Mouse (Mus musculus) midbrain, embryonic 15.5 days (tissue): ENCODE measurements around the gene Dusp2. TPM values are rescaled to one million over a fixed set of nuclear protein-coding genes. Genes with fewer than 3 reads are reported as not detected.

ENCODE experiments used
- ATAC-seq: fragments of 200-750 bp; cut with Nextera tagmentation; replicated peaks from 2 replicates; pipeline ENCODE4 v1.8.0; 2017; ENCODE audit warnings: moderate TSS enrichment
- H3K27ac ChIP-seq: fragments of 300-500 bp; sonication (generic); 2 replicates; pipeline ENCODE4 v1.5.1; 2015; ENCODE audit warnings: mild to moderate bottlenecking, inconsistent platforms
- H3K27me3 ChIP-seq: fragments of 300-500 bp; sonication (generic); replicated peaks from 2 replicates; pipeline ENCODE4 v1.6.1; 2015; ENCODE audit warnings: inconsistent platforms
- H3K36me3 ChIP-seq: fragments of 300-500 bp; sonication (generic); replicated peaks from 2 replicates; pipeline ENCODE4 v1.6.1; 2015; ENCODE audit warnings: inconsistent platforms
- H3K4me1 ChIP-seq: fragments of 300-500 bp; sonication (generic); 2 replicates; pipeline ENCODE4 v1.6.1; 2015; ENCODE audit warnings: inconsistent platforms
- H3K4me2 ChIP-seq: fragments of 300-500 bp; sonication (generic); 2 replicates; pipeline ENCODE4 v1.6.1; 2015; ENCODE audit warnings: inconsistent platforms, mild to moderate bottlenecking, moderate library complexity
- H3K4me3 ChIP-seq: fragments of 300-500 bp; sonication (generic); 2 replicates; pipeline ENCODE4 v1.5.1; 2015; ENCODE audit warnings: mild to moderate bottlenecking, inconsistent platforms
- H3K9ac ChIP-seq: fragments of 300-500 bp; sonication (generic); 2 replicates; pipeline ENCODE4 v1.6.1; 2015; ENCODE audit warnings: mild to moderate bottlenecking, inconsistent platforms
- H3K9me3 ChIP-seq: fragments of 300-500 bp; sonication (generic); 2 replicates; pipeline ENCODE4 v1.6.1; 2016; ENCODE audit warnings: inconsistent platforms
- WGBS: fragments of 180-500 bp; shearing (Covaris S2); methylation state at CpG from one replicate; pipeline ENCODE4 v1.1.7; 2015; ENCODE audit warnings: mixed read lengths; 5-methylcytosine and 5-hydroxymethylcytosine counted together
- polyA plus RNA-seq: library from polyadenylated mRNA; unstranded; fragments of >200 nt; fragmentation: Nextera tagmentation; extraction: Ambion mirVana; gene quantifications from 2 replicates; pipeline ENCODE4 v1.2.1, GENCODE M21; 2015

Gene Dusp2
- polyA plus RNA-seq, 1 experiment from 2014 or later: 11.0 TPM

DNA sequence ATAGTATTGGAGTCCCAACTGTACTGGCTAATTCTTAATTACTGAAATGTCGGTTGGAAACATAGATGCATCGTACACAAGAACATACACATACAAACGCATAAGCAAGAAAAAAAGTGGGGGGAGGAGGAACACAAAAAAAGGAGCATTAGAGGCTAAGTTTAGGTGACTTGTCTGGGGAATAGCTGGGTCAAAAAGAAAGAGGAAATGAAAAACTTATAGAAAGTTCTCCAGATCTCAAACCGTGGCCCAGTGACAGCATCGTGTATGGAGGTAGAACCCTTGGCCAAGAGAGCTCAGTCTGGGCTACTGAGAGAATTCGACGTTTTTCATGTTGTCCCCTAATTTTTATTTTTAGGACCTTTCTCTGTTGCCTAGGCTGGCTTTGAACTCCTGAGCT, 25.3 kb upstream of the Dusp2 start:
- Histone ChIP-seq H3K9ac (no peak overlapping the region), H3K4me3 (no peak overlapping the region), H3K4me2 (no peak overlapping the region), H3K4me1 (no peaks in the 10 kb centered on the region), H3K27me3 (no peaks in the 10 kb centered on the region), H3K27ac (no peak overlapping the region), H3K9me3 (no peaks in the 10 kb centered on the region), H3K36me3 (no peaks in the 10 kb centered on the region)
- ATAC-seq: no peak
- WGBS: 90% methylated on average over 7 of the region's 7 CpGs

DNA sequence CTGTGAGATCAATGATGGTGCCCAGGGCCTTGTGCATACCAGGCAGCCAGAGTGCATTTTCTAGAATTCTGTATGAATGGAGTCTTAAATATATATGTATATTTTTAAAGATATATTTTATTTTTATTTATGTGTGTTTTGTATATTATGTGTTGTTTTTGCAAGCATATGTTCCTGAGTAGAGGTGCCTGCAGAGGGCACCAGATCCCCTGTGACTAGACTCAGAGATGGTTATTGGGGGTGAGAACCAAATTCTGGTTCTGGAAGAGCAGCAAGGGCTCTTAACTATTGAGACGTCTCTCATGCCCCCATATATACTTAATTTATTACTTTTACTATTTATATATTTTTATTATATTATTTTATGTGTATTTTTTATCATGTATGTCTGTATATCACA, 24.8 kb upstream of the Dusp2 start:
- no peak overlapping the region for H3K4me2 ChIP-seq
- no peaks in the 10 kb centered on the region for H3K9me3 ChIP-seq
- H3K9ac ChIP-seq: no peak overlapping the region
- no peak for ATAC-seq
- H3K27me3 ChIP-seq: no peaks in the 10 kb centered on the region
- H3K4me3 ChIP-seq: no peak overlapping the region
- H3K27ac ChIP-seq: no peak overlapping the region
- 88% methylated on average over 1 of the region's 1 CpGs for WGBS
- H3K36me3 ChIP-seq: no peaks in the 10 kb centered on the region
- no peaks in the 10 kb centered on the region for H3K4me1 ChIP-seq

DNA sequence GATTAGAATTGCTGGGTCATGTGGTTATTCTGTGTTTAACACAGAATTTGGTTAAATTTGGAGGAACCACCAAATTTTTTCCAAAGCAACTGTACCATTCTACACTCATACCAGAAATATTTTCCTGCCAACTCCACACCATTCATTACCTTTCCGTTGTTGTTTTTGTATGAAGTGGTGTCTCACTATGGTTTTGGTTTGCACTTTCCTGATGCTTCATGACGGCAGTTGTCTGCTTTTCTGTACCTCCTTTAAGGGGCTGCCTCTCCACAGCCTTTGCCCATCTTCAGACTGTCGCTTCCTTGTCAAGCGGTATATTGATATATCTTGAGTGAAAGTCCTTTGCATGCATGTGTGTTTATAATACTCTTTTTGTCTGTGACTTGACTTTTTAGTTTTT, 23.2 kb upstream of the Dusp2 start:
- WGBS: 96% methylated on average over 4 of the region's 4 CpGs
- H3K4me1 ChIP-seq: no peaks in the 10 kb centered on the region
- H3K4me2 ChIP-seq: no peak overlapping the region
- no peak overlapping the region for H3K4me3 ChIP-seq
- no peaks in the 10 kb centered on the region for H3K36me3 ChIP-seq
- no peaks in the 10 kb centered on the region for H3K9me3 ChIP-seq
- no peak overlapping the region for H3K9ac ChIP-seq
- no peak overlapping the region for H3K27ac ChIP-seq
- no peak for ATAC-seq
- no peaks in the 10 kb centered on the region for H3K27me3 ChIP-seq

DNA sequence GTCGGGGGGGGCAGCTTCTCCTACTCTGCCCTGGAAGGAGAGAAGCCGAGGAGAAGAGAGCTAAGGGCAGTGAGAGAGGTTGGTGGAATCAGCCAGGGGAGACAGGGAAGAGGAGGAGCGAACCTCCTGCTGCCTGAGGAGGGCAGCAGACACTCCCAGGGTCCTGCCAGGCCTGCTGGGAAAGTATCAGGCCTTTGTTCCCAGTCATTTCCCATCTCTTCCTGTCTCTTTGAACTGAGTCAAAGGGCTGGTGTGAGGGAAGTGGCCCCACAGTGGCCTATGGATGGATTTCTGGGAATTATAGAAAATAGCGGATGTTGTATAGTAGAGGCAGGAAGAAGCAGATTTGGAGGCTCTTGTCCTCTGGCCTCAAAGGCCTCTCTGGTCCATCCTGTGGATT, 22.1 kb upstream of the Dusp2 start:
- ATAC-seq: no peak
- Histone ChIP-seq H3K9ac (no peak overlapping the region), H3K36me3 (no peaks in the 10 kb centered on the region), H3K4me3 (no peak overlapping the region), H3K9me3 (no peaks in the 10 kb centered on the region), H3K4me2 (no peak overlapping the region), H3K27me3 (no peaks in the 10 kb centered on the region), H3K4me1 (no peaks in the 10 kb centered on the region), H3K27ac (no peak overlapping the region)
- 51% methylated on average over 4 of the region's 4 CpGs for WGBS

DNA sequence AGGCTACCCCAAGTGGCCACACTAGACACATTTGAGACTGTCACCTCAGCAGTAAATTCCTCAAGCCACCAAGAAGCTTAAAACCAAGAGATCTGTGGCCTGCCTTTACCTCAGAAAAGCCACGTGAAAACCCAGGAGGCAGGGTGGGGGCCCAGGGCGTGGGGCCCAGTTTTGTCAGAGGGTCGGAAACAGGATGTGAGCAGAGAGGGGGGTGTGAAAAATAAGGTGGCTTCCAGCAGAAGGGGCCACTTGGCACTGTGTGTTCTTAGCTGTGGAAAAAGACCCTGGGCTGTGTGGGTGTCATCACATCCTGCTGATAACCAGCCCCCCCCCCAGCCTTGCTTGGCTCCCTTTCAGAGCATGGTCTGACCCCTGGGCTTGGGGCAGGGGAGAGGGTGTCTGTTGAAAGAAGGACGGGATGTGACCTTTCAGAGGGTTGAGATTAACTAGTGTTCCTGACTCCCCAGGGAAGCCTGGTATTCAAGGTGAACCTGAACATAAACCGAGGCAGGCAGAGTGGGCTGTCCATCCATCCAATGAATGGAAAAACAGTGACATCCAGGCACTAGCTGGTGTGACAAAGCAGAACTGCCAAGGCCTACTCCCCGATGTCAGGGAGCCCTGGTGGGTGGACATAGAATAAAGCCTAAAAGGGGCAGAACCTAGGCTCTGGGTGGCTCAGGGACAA, 21.3 kb upstream of the Dusp2 start:
- no peaks in the 10 kb centered on the region for H3K36me3 ChIP-seq
- no peaks in the 10 kb centered on the region for H3K27me3 ChIP-seq
- H3K4me3 ChIP-seq: no peak overlapping the region
- ATAC-seq: no peak
- H3K27ac ChIP-seq: no peak overlapping the region
- H3K4me2 ChIP-seq: no peak overlapping the region
- 69% methylated on average over 6 of the region's 6 CpGs for WGBS
- H3K9me3 ChIP-seq: no peaks in the 10 kb centered on the region
- no peak overlapping the region for H3K9ac ChIP-seq
- no peaks in the 10 kb centered on the region for H3K4me1 ChIP-seq

DNA sequence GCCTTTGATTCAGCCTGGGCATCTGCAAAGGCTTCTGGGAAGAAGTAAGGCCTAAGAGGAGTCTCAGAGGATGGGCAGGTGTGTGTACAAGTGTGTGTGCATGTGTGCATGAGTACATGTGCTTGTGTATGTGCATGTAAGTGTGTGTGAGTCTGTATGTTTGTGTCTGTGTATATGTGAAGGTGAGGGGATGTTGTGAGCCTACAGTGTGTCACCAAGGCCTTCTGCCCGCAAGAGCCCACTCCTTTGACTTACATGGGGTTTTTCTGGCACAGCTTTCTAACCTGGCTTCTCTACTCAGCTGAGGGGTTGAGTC, 20.8 kb upstream of the Dusp2 start:
- Histone ChIP-seq H3K9ac (no peak overlapping the region), H3K4me2 (no peak overlapping the region), H3K9me3 (no peaks in the 10 kb centered on the region), H3K27me3 (no peaks in the 10 kb centered on the region), H3K36me3 (no peaks in the 10 kb centered on the region), H3K4me1 (no peaks in the 10 kb centered on the region), H3K27ac (no peak overlapping the region), H3K4me3 (no peak overlapping the region)
- 83% methylated on average over 1 of the region's 1 CpGs for WGBS
- ATAC-seq: no peak

DNA sequence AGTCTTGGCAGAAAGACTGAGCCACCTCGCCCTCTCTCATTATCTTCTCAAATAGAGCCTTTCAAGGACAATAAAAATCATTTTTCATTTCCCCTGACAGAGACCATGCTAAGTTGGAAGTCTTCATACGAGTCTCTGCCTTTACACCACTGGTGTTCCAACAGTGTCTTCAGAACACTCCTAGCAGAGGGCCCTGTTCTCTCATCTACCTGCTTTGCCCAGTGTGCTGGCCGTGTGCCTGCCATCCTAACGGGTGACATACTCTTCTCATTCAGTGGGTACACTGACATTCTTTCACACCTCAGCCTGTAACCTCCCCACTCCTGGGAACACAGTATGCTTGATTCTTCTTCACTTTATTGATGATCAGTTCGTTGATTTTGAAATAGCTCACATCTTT, 19.5 kb upstream of the Dusp2 start:
- H3K4me1 ChIP-seq: no peaks in the 10 kb centered on the region
- H3K9ac ChIP-seq: no peak overlapping the region
- 83% methylated on average over 5 of the region's 5 CpGs for WGBS

DNA sequence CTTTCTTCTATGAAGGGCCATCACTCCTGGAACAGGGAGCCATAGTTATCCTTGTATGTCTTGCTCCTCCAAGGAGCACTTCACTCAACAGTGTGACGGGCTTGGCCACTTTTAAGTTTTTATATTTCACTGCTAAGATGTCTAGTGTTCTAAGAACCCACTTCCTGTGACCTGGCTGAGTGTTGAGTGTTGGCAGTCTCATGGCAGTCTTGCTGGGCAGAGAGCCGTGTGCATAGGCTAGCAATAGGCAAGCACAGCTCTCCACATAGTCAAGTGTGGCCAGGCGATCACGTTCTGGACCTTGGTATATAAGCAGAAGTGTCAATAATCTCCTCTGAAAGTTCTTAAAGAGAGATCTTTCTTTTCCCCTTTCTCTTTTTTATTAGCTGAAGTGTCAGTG, 17.8 kb upstream of the Dusp2 start:
- Histone ChIP-seq H3K36me3 (no peaks in the 10 kb centered on the region), H3K9ac (no peak overlapping the region), H3K4me3 (no peak overlapping the region), H3K9me3 (no peaks in the 10 kb centered on the region), H3K4me1 (no peaks in the 10 kb centered on the region), H3K4me2 (no peak overlapping the region), H3K27ac (no peak overlapping the region), H3K27me3 (no peaks in the 10 kb centered on the region)
- ATAC-seq: no peak
- 90% methylated on average over 4 of the region's 4 CpGs for WGBS

More for the DNA sequence above, 19.5 kb upstream of the Dusp2 start:
- H3K27ac ChIP-seq: no peak overlapping the region
- ATAC-seq: no peak
- no peak overlapping the region for H3K4me2 ChIP-seq
- H3K36me3 ChIP-seq: no peaks in the 10 kb centered on the region
- no peak overlapping the region for H3K4me3 ChIP-seq
- H3K9me3 ChIP-seq: no peaks in the 10 kb centered on the region
- H3K27me3 ChIP-seq: no peaks in the 10 kb centered on the region

DNA sequence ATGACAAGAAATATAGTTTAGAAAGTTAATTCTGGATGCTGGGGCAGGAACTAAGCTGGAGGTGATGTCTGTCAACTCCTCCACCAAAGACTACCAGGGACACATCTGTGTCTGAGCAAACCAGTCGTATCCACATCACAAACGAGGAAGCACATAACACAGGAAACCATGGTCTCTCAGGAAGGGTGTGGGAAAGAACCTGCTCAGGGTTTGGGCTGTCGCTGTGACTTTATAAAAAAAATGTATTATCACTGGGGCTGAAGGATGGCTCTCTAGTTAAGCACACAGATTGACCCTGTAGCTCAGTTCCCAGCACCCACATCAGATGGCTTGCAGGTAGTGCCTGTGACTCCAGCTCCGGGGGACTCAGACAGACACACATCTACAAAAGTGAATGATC, 16.9 kb upstream of the Dusp2 start:
- Histone ChIP-seq H3K27ac (no peak overlapping the region), H3K9ac (no peak overlapping the region), H3K4me2 (no peak overlapping the region), H3K27me3 (no peaks in the 10 kb centered on the region), H3K4me1 (no peaks in the 10 kb centered on the region), H3K4me3 (no peak overlapping the region), H3K36me3 (no peaks in the 10 kb centered on the region), H3K9me3 (no peaks in the 10 kb centered on the region)
- no peak for ATAC-seq
- WGBS: 90% methylated on average over 4 of the region's 4 CpGs

DNA sequence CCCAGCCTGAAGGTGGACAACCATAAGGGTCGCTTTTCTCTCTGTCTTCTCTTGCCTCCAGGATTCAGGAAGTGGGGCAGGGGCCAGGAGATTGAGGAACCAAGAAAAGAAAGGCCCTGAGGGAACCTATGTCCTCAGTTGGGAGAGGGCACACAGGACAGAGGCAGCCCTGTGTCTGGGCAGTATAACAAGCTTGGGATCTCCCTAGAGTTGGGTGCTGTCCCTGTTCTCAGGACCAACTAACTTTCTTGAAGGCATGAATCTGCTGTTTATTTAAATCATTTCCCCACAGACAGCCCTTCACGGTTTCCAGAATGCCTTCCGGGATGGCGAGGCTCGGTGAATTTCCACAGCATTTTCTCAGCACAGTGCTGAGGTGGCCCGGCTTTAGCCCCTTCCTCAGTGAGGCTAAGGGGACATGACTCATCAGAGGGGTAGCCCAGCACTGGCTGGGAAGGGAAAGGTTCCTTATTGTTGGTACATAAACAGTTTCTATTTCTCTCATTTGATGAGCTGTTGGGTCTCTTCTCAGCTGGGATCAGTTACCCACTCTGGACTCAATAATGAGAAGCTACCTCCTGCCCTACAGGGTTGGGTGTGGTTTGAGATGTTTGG, 13.2 kb upstream of the Dusp2 start:
- ATAC-seq: no peak
- Histone ChIP-seq H3K4me3 (no peak overlapping the region), H3K36me3 (no peaks in the 10 kb centered on the region), H3K4me1 (no peaks in the 10 kb centered on the region), H3K27me3 (no peaks in the 10 kb centered on the region), H3K9ac (no peak overlapping the region), H3K27ac (no peak overlapping the region), H3K4me2 (no peak overlapping the region), H3K9me3 (no peaks in the 10 kb centered on the region)
- 78% methylated on average over 6 of the region's 6 CpGs for WGBS

DNA sequence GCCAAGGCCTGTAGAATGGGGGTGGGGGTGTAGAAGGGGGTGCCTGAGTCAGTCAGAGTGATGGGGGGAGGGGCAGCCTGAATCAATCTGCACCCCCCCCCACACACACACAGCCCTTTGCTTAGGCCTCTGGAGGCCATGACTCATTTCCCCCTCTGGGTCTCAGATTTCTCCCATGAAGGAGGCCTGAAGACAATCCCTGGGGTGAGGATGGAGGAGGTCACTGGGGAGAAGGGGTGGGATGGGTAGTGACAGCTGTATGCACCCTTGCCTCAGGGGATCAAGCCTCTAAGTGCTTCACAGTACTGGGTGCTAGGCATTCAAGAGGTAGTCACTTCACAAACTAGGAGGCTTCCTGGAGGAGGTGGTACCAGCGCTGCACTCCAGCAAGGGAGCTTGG, 12.3 kb upstream of the Dusp2 start:
- no peak for ATAC-seq
- H3K4me1 ChIP-seq: no peaks in the 10 kb centered on the region
- WGBS: 96% methylated on average over 1 of the region's 1 CpGs
- H3K9me3 ChIP-seq: no peaks in the 10 kb centered on the region
- H3K4me3 ChIP-seq: no peak overlapping the region
- no peak overlapping the region for H3K27ac ChIP-seq
- no peak overlapping the region for H3K4me2 ChIP-seq
- H3K36me3 ChIP-seq: no peaks in the 10 kb centered on the region
- H3K9ac ChIP-seq: no peak overlapping the region
- no peaks in the 10 kb centered on the region for H3K27me3 ChIP-seq

DNA sequence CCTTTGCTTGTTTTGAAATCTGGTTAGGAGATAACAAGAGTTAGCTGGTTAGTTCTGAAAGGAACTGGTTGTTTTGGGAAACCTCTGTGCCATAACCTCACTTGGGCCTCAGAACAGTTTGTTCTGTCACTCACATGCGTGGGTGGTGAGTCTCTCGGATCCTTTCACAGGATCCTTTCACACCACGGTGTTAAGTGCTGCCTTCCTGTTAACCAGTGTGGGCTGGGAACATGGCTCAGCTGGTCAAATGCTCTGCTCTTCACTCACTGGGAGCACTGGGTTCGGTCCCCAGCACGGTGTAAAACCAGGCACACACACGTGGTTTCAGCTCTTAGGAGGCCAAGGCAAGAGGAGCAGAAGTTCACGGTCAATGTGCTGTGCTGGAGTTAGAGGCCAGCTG, 11.5 kb upstream of the Dusp2 start:
- H3K4me3 ChIP-seq: no peak overlapping the region
- H3K9me3 ChIP-seq: no peaks in the 10 kb centered on the region
- WGBS: 79% methylated on average over 7 of the region's 7 CpGs
- H3K4me1 ChIP-seq: no peaks in the 10 kb centered on the region
- H3K27me3 ChIP-seq: no peaks in the 10 kb centered on the region
- H3K9ac ChIP-seq: no peak overlapping the region
- no peak overlapping the region for H3K4me2 ChIP-seq
- no peaks in the 10 kb centered on the region for H3K36me3 ChIP-seq
- ATAC-seq: no peak
- no peak overlapping the region for H3K27ac ChIP-seq

DNA sequence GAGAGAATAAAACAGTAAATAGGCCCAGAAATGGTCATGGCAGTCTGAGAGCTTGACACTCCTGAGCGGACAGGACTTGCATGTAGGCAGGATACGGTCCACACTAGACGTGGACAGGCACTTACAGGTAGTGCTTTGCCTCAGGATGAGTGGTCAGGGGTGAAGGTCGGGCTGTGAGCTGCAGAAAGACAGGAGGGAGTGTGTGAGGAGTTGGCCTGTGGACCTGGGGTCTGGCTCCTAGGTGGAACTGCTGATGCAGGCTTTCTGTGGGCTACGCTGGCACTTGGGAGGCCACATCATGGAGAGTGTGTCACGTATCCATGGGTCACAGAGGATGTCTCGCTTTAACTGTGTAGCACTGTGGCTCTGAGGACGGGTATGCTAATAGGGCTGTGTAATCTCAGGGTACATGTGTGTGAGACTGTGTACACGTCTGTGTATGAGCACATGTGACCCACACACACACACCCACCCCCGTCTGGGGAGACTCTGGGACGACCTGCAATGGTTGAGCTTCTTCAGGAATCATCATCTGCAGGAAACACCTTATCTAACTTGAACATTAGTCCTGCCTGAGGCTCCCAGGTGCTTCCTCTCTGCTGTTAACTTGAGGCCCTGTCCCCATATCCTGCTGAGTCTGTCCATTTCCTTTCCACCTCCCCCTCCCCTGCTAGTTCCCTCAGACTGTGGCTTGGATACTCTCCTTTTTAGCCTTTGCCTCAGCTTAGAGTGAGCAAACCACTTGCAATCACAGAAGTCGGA, 7.7 kb upstream of the Dusp2 start:
- Histone ChIP-seq H3K4me1 (no peaks in the 10 kb centered on the region), H3K4me2 (no peak overlapping the region), H3K36me3 (no peaks in the 10 kb centered on the region), H3K27ac (no peak overlapping the region), H3K4me3 (no peak overlapping the region), H3K9ac (no peak overlapping the region), H3K9me3 (no peaks in the 10 kb centered on the region), H3K27me3 (no peaks in the 10 kb centered on the region)
- ATAC-seq: no peak
- 76% methylated on average over 12 of the region's 12 CpGs for WGBS
